Mouse (Mus musculus) v-Abl transformed pro-B cells (cell line): ENCODE results near the gene Erg.

Experiments used
- in situ Hi-C, 2 experiments: fragments of 400-800 bp; cut with MboI; formaldehyde crosslinking; loops; one replicate each; pipeline ENCODE4 v1.15.1; 2025; ENCODE audit not compliant: unreplicated experiment in 2 of 2

The Erg gene

GRCm38 (mm10) chr16:95493336-95493735 is 93.1 kb downstream of the Erg start:
- in situ Hi-C loops, result no loop called here

GRCm38 (mm10) chr16:95492146-95492545 is 94.2 kb downstream of the Erg start:
- in situ Hi-C loops, result no loop called here

- in situ Hi-C loops, result no loop called here
Observed at GRCm38 (mm10) chr16:95490386-95490785, 96.0 kb downstream of the Erg start.

GRCm38 (mm10) chr16:95487606-95488351 is 98.6 kb downstream of the Erg start:
- in situ Hi-C loops, result loop anchor here (10.0 kb wide), 2 partner anchors 57 to 467 kb away; no protein-coding TSS in a partner anchor

GRCm38 (mm10) chr16:95481176-95481575 is 105.2 kb downstream of the Erg start:
- in situ Hi-C loops, result loop anchor here (10.0 kb wide), 2 partner anchors 64 to 474 kb away; no protein-coding TSS in a partner anchor

- in situ Hi-C loops, result loop anchor here in 1 of 2 experiments (10.0 kb wide), 1 partner anchor 466 kb away; no protein-coding TSS in a partner anchor
Observed at GRCm38 (mm10) chr16:95478558-95478957, 107.8 kb downstream of the Erg start.

- in situ Hi-C loops, result loop anchor here in 1 of 2 experiments (10.0 kb wide), 1 partner anchor 470 kb away; no protein-coding TSS in a partner anchor
Observed at GRCm38 (mm10) chr16:95475041-95475440, 111.4 kb downstream of the Erg start.

- in situ Hi-C loops, result loop anchor here in 1 of 2 experiments (10.0 to 25.0 kb wide), 2 partner anchors 238 to 471 kb away; partner anchors contain the start of gene Ets2
Observed at GRCm38 (mm10) chr16:95473946-95474345, 112.4 kb downstream of the Erg start.

GRCm38 (mm10) chr16:95472771-95473170 is 113.6 kb downstream of the Erg start:
- in situ Hi-C loops, result loop anchor here in 1 of 2 experiments (10.0 to 25.0 kb wide), 2 partner anchors 240 to 472 kb away; partner anchors contain the start of gene Ets2

- in situ Hi-C loops, result loop anchor here (5.0 to 25.0 kb wide), 4 partner anchors 103 to 475 kb away; partner anchors contain the start of gene Ets2 (in 1 of the 2)
Observed at GRCm38 (mm10) chr16:95469262-95470139, 116.9 kb downstream of the Erg start.

- in situ Hi-C loops, result loop anchor here (5.0 to 25.0 kb wide), 3 partner anchors 104 to 244 kb away; partner anchors contain the start of gene Ets2 (in 1 of the 2)
Observed at GRCm38 (mm10) chr16:95467893-95468292, 118.5 kb downstream of the Erg start.

GRCm38 (mm10) chr16:95466548-95466947 is 119.8 kb downstream of the Erg start:
- in situ Hi-C loops, result loop anchor here (5.0 to 25.0 kb wide), 3 partner anchors 106 to 246 kb away; partner anchors contain the start of gene Ets2 (in 1 of the 2)

- in situ Hi-C loops, result loop anchor here (5.0 to 25.0 kb wide), 3 partner anchors 108 to 248 kb away; partner anchors contain the start of gene Ets2 (in 1 of the 2)
Observed at GRCm38 (mm10) chr16:95464609-95465008, 121.8 kb downstream of the Erg start.

GRCm38 (mm10) chr16:95463796-95464195 is 122.6 kb downstream of the Erg start:
- in situ Hi-C loops, result loop anchor here in 1 of 2 experiments (10.0 to 25.0 kb wide), 2 partner anchors 111 to 249 kb away; partner anchors contain the start of gene Ets2

GRCm38 (mm10) chr16:95461941-95462340 is 124.5 kb downstream of the Erg start:
- in situ Hi-C loops, result loop anchor here in 1 of 2 experiments (10.0 to 25.0 kb wide), 2 partner anchors 113 to 250 kb away; partner anchors contain the start of gene Ets2

- in situ Hi-C loops, result loop anchor here in 1 of 2 experiments (10.0 to 25.0 kb wide), 2 partner anchors 114 to 252 kb away; partner anchors contain the start of gene Ets2
Observed at GRCm38 (mm10) chr16:95460336-95460735, 126.1 kb downstream of the Erg start.

GRCm38 (mm10) chr16:95459325-95459691 is 127.1 kb downstream of the Erg start:
- in situ Hi-C loops, result loop anchor here (5.0 to 25.0 kb wide), 4 partner anchors 37 to 263 kb away; partner anchors contain the start of gene Ets2 (in 1 of the 2)

- in situ Hi-C loops, result loop anchor here (5.0 to 25.0 kb wide), 4 partner anchors 36 to 264 kb away; partner anchors contain the start of gene Ets2 (in 1 of the 2)
Observed at GRCm38 (mm10) chr16:95458590-95459324, 127.6 kb downstream of the Erg start.

- in situ Hi-C loops, result loop anchor here (5.0 to 25.0 kb wide), 4 partner anchors 35 to 265 kb away; partner anchors contain the start of gene Ets2 (in 1 of the 2)
Observed at GRCm38 (mm10) chr16:95457006-95457405, 129.4 kb downstream of the Erg start.
